Mouse (Mus musculus) heart, postnatal 4 days (tissue): ENCODE data around the gene Prss27. TPM values are rescaled to one million over a fixed set of nuclear protein-coding genes. Genes with fewer than 3 reads are reported as not detected.

Experiments
- DNase-seq: peaks from one replicate; pipeline ENCODE4 v3.0.0; 2021
- total RNA-seq, 2 experiments: library from RNA; stranded (reverse); gene quantifications; 2 replicates each; pipeline ENCODE4 v1.2.3; 2021

Prss27 gene
- not detected for total RNA-seq

GRCm38 (mm10) chr17:24037844-24038243 is at the start of gene Prss27:
Prss27 (plus strand) TSS chr17:24038144.
- no peak for DNase-seq

GRCm38 (mm10) chr17:23989802-23990201 is 48.1 kb upstream of the Prss27 start:
- no peak for DNase-seq

- no peak for DNase-seq
Observed at GRCm38 (mm10) chr17:23992789-23993553, 45.0 kb upstream of the Prss27 start.

- DNase-seq = peak; percentile 94
Observed at GRCm38 (mm10) chr17:23993559-23994428, 44.1 kb upstream of the Prss27 start.

GRCm38 (mm10) chr17:23994667-23995066 is 43.3 kb upstream of the Prss27 start:
- DNase-seq = no peak

- DNase-seq = no peak
Observed at GRCm38 (mm10) chr17:23995421-23995820, 42.5 kb upstream of the Prss27 start.

- DNase-seq = no peak
Observed at GRCm38 (mm10) chr17:23997901-23998300, 40.0 kb upstream of the Prss27 start, which contains the start of gene Prss22. Prss22 (minus strand) TSS chr17:23998100.

GRCm38 (mm10) chr17:23998383-23998782 is 39.6 kb upstream of the Prss27 start:
- DNase-seq = no peak

- DNase-seq = peak; percentile 91
Observed at GRCm38 (mm10) chr17:24000404-24000803, 37.5 kb upstream of the Prss27 start.

GRCm38 (mm10) chr17:24004071-24004665 is 33.8 kb upstream of the Prss27 start:
- no peak for DNase-seq

GRCm38 (mm10) chr17:24005049-24005448 is 32.9 kb upstream of the Prss27 start:
- no peak for DNase-seq

GRCm38 (mm10) chr17:24006930-24007329 is 31.0 kb upstream of the Prss27 start:
- no peak for DNase-seq

GRCm38 (mm10) chr17:24007391-24007790 is 30.6 kb upstream of the Prss27 start:
- DNase-seq = no peak

- no peak for DNase-seq
Observed at GRCm38 (mm10) chr17:24008105-24008504, 29.8 kb upstream of the Prss27 start.

GRCm38 (mm10) chr17:24009617-24010016 is 28.3 kb upstream of the Prss27 start:
- DNase-seq = no peak

GRCm38 (mm10) chr17:24012921-24013320 is 25.0 kb upstream of the Prss27 start:
- DNase-seq = no peak

GRCm38 (mm10) chr17:24014433-24014965 is 23.4 kb upstream of the Prss27 start:
- no peak for DNase-seq

GRCm38 (mm10) chr17:24015727-24016126 is 22.2 kb upstream of the Prss27 start:
- peak; percentile 34 for DNase-seq

- no peak for DNase-seq
Observed at GRCm38 (mm10) chr17:24020696-24021095, 17.2 kb upstream of the Prss27 start.

- peak; percentile 28 for DNase-seq
Observed at GRCm38 (mm10) chr17:24021375-24022199, 16.4 kb upstream of the Prss27 start.

GRCm38 (mm10) chr17:24029477-24029876 is 8.5 kb upstream of the Prss27 start:
- DNase-seq = no peak

GRCm38 (mm10) chr17:24030551-24030950 is 7.4 kb upstream of the Prss27 start:
- no peak for DNase-seq
